Mouse (Mus musculus) lung, postnatal 0 days (tissue): ENCODE results near the gene Repin1.

Experiments used
- CTCF ChIP-seq: IDR thresholded peaks from 2 replicates; pipeline ENCODE4 v1.5.1; 2016; ENCODE audit warnings: antibody characterized with exemption, mild to moderate bottlenecking
- EP300 ChIP-seq: IDR thresholded peaks from 2 replicates; pipeline ENCODE4 v1.6.1; 2016; ENCODE audit warnings: antibody characterized with exemption, mild to moderate bottlenecking, control low read depth

- TF ChIP-seq CTCF (no peak), EP300 (no peak)
Observed at GRCm38 (mm10) chr6:48572572-48573061, 21.1 kb upstream of the Repin1 start, which contains the start of gene Rarres2.
